Mouse (Mus musculus): ENCODE measurements around the gene Ubl7. TPM values are rescaled to one million over a fixed set of nuclear protein-coding genes. Genes with fewer than 3 reads are reported as not detected.
A peak's percentile ranks its signal among the peaks of the same experiment; 100 is the strongest.

Ubl7 gene
- polyA plus RNA-seq, 1 experiment from 2014 or later: 106 TPM

DNA sequence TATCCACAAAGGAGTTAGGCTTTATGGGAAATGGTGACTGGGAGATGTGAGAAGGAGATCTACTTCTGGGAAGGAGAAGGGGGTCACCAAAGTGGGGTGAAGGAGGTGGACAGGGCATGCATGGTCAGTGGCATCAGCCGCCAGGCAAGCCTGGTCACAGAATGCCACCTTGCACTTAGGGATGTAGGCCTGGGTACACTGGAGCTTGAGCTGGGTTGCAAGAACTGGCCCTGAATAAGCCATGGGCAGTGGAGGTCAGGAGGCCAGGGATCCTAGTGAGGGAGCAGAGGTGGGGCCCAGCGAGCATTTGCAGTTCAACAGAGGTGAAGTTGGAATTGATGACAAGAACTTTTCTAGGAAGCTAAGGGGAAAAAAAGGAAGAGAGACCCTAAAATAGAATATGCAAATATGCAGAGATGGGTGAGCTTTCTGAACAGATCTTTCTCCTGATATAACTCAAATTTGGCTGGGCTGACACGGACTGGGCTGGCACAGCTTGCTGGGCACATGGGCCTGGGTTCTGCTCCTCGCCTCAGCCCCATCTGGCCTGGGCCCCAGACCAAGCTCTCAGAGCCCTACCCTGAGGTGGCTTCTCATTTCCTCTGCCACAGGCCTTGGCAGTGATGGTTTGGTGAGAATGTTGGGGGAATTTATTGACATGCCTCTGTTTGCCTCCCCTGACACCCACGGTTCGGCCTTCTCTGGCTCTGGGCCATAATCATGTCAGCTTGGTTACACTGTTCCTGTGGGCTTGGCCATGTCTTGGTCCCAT lies 22.2 kb downstream of the Ubl7 start:
- Histone ChIP-seq H3K27me3 (ENCODE audit: control insufficient read depth, insufficient read depth, low read length) (no peaks in the 10 kb centered on the region; the same call in 1 of the 2 replicates), H3K4me2 (replicated peaks; ENCODE audit: low read depth, low read length) (no peak overlapping the region), H3K4me3 (ENCODE audit: low read length) (no peak overlapping the region), H3K27ac (ENCODE audit: low read depth, low read length) (no peak overlapping the region), H3K36me3 (ENCODE audit: control insufficient read depth, insufficient read depth, low read length) (peaks cover 16% of the 10 kb centered on the region), H3K9me3 (ENCODE audit: control insufficient read depth, low read length) (no peaks in the 10 kb centered on the region), H3K9ac (ENCODE audit: low read depth, low read length) (no peak overlapping the region), H3K4me1 (ENCODE audit: control insufficient read depth, insufficient read depth, low read length) (no peaks in the 10 kb centered on the region)
- ATAC-seq (ENCODE audit: low FRiP score, low TSS enrichment): no peak
- 67% methylated on average over 6 of the region's 6 CpGs for WGBS

DNA sequence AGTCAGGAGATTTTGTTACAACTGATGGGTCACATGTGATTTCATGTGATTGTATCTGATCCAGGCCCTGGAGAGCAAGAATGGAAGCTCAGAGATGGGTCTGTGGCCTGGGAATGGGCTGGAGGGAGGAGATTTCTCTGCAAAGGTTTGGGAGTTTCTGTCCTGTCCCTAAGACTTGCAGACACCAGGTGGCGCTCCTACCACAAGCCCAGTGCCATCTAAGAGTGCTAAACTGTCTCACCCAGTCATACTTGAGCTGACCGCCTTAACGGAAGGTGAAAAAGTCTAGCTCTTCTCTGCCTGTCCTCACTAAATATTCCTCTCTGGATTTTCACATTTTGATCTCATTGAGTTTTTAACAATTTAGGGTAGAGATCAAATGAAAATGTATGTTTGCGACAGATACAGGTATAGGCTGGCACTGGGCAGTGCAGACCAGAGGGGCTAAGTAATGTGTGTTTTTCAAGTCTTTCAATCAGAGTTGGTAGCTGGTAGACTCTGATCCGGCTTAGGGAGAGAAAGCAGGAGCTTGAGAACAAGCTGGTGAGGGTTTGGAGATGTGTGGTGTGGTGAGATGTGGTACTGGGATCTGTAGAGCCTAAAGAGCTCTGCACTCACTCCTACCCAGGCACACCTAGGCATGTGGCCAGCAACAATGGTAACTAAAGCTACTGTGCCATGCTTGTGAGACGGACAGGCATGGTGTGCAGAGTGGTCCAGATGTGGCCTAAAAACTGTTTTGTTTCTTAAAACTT lies 25.1 kb downstream of the Ubl7 start:
- peak; percentile 35; the same call in 1 of the 2 replicates for ATAC-seq (ENCODE audit: low FRiP score, low TSS enrichment)
- Histone ChIP-seq H3K9ac (ENCODE audit: low read depth, low read length) (no peak overlapping the region), H3K4me1 (ENCODE audit: control insufficient read depth, insufficient read depth, low read length) (peaks cover 12% of the 10 kb centered on the region), H3K36me3 (ENCODE audit: control insufficient read depth, insufficient read depth, low read length) (no peaks in the 10 kb centered on the region), H3K27ac (ENCODE audit: low read depth, low read length) (no peak overlapping the region), H3K9me3 (ENCODE audit: control insufficient read depth, low read length) (no peaks in the 10 kb centered on the region), H3K4me3 (ENCODE audit: low read length) (no peak overlapping the region), H3K4me2 (replicated peaks; ENCODE audit: low read depth, low read length) (no peak overlapping the region), H3K27me3 (ENCODE audit: control insufficient read depth, insufficient read depth, low read length) (peaks cover 12% of the 10 kb centered on the region)
- WGBS: 27% methylated on average over 6 of the region's 6 CpGs

DNA sequence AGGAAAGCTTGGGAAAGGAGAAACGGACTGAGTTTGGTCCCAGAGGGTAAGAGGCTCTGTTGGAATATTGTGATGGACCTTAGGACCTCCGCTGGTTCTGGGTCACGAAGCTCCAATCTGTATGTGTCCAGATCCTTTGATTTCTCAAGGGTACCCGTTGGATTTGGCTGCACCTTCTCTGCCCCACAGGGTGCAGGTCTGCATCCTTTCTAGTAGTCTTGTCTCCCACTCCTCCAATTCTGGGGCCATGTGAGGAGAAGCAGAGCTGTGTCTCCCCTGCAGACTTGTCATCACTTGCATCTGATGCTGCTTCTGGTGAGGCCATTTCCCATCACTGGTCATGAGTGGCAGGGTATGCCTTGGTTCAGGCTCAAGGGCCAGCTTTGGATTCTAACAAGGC lies 26.4 kb downstream of the Ubl7 start:
- Histone ChIP-seq H3K4me1 (ENCODE audit: control insufficient read depth, insufficient read depth, low read length) (peaks cover 14% of the 10 kb centered on the region), H3K9me3 (ENCODE audit: control insufficient read depth, low read length) (no peaks in the 10 kb centered on the region), H3K27ac (ENCODE audit: low read depth, low read length) (no peak overlapping the region), H3K27me3 (ENCODE audit: control insufficient read depth, insufficient read depth, low read length) (peaks cover 25% of the 10 kb centered on the region), H3K4me2 (replicated peaks; ENCODE audit: low read depth, low read length) (no peak overlapping the region), H3K36me3 (ENCODE audit: control insufficient read depth, insufficient read depth, low read length) (no peaks in the 10 kb centered on the region), H3K9ac (ENCODE audit: low read depth, low read length) (no peak overlapping the region), H3K4me3 (ENCODE audit: low read length) (no peak overlapping the region)
- whole genome bisulfite sequencing: 83% methylated on average over 4 of the region's 4 CpGs
- no peak for ATAC-seq (ENCODE audit: low FRiP score, low TSS enrichment)

DNA sequence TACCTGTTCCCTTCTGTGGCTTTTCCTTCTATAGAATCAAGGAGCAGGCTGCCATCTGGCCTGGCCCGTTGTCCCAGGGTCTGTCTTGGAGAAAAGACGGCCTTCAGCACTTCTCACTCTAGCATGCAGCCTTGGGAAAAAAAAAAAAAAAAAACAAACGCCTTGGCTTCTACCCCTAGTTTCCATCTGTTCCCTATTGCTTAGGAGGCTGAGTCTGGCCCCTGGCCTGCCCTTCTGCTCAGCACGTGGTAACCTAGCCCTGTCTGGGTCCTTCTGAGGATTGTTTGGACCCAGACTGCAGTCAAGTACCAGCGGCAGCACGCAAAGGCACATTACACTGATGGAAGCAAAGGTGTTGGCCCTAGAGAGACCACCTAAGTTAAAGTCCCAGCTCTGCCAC lies 26.9 kb downstream of the Ubl7 start:
- Histone ChIP-seq H3K27me3 (ENCODE audit: control insufficient read depth, insufficient read depth, low read length) (peaks cover 30% of the 10 kb centered on the region), H3K9me3 (ENCODE audit: control insufficient read depth, low read length) (no peaks in the 10 kb centered on the region), H3K4me1 (ENCODE audit: control insufficient read depth, insufficient read depth, low read length) (peaks cover 14% of the 10 kb centered on the region), H3K4me2 (replicated peaks; ENCODE audit: low read depth, low read length) (no peak overlapping the region), H3K9ac (ENCODE audit: low read depth, low read length) (no peak overlapping the region), H3K36me3 (ENCODE audit: control insufficient read depth, insufficient read depth, low read length) (no peaks in the 10 kb centered on the region), H3K4me3 (ENCODE audit: low read length) (no peak overlapping the region), H3K27ac (ENCODE audit: low read depth, low read length) (no peak overlapping the region)
- ATAC-seq (ENCODE audit: low FRiP score, low TSS enrichment): no peak
- 51% methylated on average over 6 of the region's 6 CpGs for WGBS

- Histone ChIP-seq H3K9me3 (ENCODE audit: control insufficient read depth, low read length) (no peaks in the 10 kb centered on the region), H3K4me2 (replicated peaks; ENCODE audit: low read depth, low read length) (no peak overlapping the region), H3K4me1 (ENCODE audit: control insufficient read depth, insufficient read depth, low read length) (peaks cover 14% of the 10 kb centered on the region), H3K36me3 (ENCODE audit: control insufficient read depth, insufficient read depth, low read length) (no peaks in the 10 kb centered on the region), H3K9ac (ENCODE audit: low read depth, low read length) (no peak overlapping the region), H3K4me3 (ENCODE audit: low read length) (no peak overlapping the region), H3K27me3 (ENCODE audit: control insufficient read depth, insufficient read depth, low read length) (peaks cover 33% of the 10 kb centered on the region), H3K27ac (ENCODE audit: low read depth, low read length) (no peak overlapping the region)
- 72% methylated on average over 5 of the region's 5 CpGs for WGBS
- ATAC-seq (ENCODE audit: low FRiP score, low TSS enrichment): no peak
These were observed 27.7 kb downstream of the Ubl7 start for GRCm38 (mm10) chr9:57938225-57939055.

DNA sequence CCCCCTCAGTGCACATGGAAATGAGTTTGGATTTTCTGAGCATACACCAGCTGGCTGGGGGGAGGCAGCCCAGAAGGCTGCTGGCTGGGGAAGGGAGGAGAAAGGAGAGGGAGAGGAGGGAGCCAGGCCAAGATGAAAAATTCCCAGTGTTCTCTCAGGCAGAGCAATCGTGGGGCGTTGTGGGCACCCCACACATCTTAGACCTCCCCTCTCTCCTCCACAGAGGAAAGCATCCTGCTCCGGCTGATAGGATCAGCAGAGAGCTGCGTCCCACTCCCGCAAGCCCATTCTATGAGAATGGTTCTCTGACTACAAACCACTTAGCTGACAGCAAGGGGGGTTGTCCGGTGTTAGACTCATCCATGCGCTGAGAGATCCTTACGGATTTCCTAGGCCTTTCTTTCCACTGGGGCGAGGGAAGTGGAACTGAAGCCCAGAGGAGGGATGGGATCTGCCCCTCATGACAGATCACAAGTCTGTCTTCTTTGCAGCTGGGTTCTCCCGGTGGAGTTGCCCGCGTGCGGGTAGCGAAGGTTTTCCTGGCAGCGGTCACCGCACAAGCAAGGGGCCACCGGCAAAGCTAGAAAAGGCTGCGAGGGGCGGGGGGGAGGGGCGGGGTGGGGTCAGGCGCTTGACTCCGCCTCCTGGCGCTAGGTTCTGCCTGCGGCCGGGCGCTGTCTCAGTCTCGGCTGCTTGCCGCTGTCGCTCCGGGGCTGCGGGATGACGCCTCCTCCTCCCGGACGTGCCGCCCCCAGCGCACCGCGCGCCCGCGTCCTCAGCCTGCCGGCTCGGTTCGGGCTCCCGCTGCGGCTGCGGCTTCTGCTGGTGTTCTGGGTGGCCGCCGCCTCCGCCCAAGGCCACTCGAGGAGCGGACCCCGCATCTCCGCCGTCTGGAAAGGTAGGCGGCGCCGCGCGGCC lies 28.9 kb downstream of the Ubl7 start, which contains the start of gene Sema7a:
Gene Sema7a, plus strand, starts transcription at position 682 of the 918 bp plus-strand sequence.
- H3K27ac ChIP-seq (ENCODE audit: low read depth, low read length): no peak within 1 kb of the TSS
- H3K27me3 ChIP-seq (ENCODE audit: control insufficient read depth, insufficient read depth, low read length): peaks cover 37% of the 10 kb centered on the region
- H3K9me3 ChIP-seq (ENCODE audit: control insufficient read depth, low read length): no peaks in the 10 kb centered on the region
- peak within 1 kb of the TSS; percentile 70 for H3K9ac ChIP-seq (ENCODE audit: low read depth, low read length)
- under 1% methylated on average over 51 of the region's 60 CpGs for WGBS
- H3K36me3 ChIP-seq (ENCODE audit: control insufficient read depth, insufficient read depth, low read length): no peaks in the 10 kb centered on the region
- H3K4me2 ChIP-seq (replicated peaks; ENCODE audit: low read depth, low read length): peak within 1 kb of the TSS; percentile 100
- peak; percentile 74 for ATAC-seq (ENCODE audit: low FRiP score, low TSS enrichment)
- H3K4me1 ChIP-seq (ENCODE audit: control insufficient read depth, insufficient read depth, low read length): peaks cover 14% of the 10 kb centered on the region
- peak within 1 kb of the TSS; percentile 73 for H3K4me3 ChIP-seq (ENCODE audit: low read length)

- Histone ChIP-seq H3K4me1 (ENCODE audit: control insufficient read depth, insufficient read depth, low read length) (peaks cover 14% of the 10 kb centered on the region), H3K27ac (ENCODE audit: low read depth, low read length) (no peak overlapping the region), H3K4me2 (replicated peaks; ENCODE audit: low read depth, low read length) (peak overlapping the region; percentile 100), H3K9ac (ENCODE audit: low read depth, low read length) (peak overlapping the region; percentile 70), H3K27me3 (ENCODE audit: control insufficient read depth, insufficient read depth, low read length) (peaks cover 37% of the 10 kb centered on the region), H3K4me3 (ENCODE audit: low read length) (peak overlapping the region; percentile 73), H3K36me3 (ENCODE audit: control insufficient read depth, insufficient read depth, low read length) (no peaks in the 10 kb centered on the region), H3K9me3 (ENCODE audit: control insufficient read depth, low read length) (no peaks in the 10 kb centered on the region)
- ATAC-seq (ENCODE audit: low FRiP score, low TSS enrichment): peak; percentile 69
- under 1% methylated on average over 38 of the region's 44 CpGs for WGBS
These were observed 29.6 kb downstream of the Ubl7 start for GRCm38 (mm10) chr9:57940349-57940794.

Measured in kidney, embryonic 14.5 days (tissue).